Mouse (Mus musculus): ENCODE data around the gene Agbl4. TPM values are rescaled to one million over a fixed set of nuclear protein-coding genes. Genes with fewer than 3 reads are reported as not detected.

Gene Agbl4
- total RNA-seq, 2 experiments from 2014 or later = not detected

- DNase-seq = no peak
These were observed 1273.3 kb downstream of the Agbl4 start for GRCm38 (mm10) chr4:111670566-111671421.

GRCm38 (mm10) chr4:111671440-111671839, 1274.0 kb downstream of the Agbl4 start:
- DNase-seq = no peak

DNA sequence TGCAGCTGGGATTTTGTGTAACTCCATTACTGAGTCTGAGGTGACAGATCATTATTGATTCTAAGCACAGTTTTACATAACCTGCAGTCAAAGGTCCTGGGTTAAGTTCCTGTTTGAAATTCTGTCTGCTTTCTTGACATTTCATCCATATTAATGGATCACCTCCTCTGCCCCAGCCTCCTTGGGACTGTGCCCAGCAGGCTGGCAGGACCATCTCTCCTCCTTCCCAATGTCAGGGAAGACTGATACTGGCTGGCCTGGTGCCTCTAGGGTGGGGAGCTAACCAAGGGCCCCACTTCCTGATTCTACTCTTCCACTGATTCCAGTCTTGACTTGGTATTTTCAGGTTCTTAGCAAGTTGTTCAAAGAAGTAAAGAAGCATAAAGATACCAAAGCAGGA, 1276.4 kb downstream of the Agbl4 start:
- DNase-seq = no peak

GRCm38 (mm10) chr4:111681926-111682325, 1284.5 kb downstream of the Agbl4 start:
- DNase-seq = no peak

- no peak for DNase-seq
These were observed 1285.3 kb downstream of the Agbl4 start for GRCm38 (mm10) chr4:111682793-111683192.

- no peak for DNase-seq
These were observed 1286.4 kb downstream of the Agbl4 start for GRCm38 (mm10) chr4:111683843-111684242.

GRCm38 (mm10) chr4:111685951-111686350, 1288.5 kb downstream of the Agbl4 start:
- DNase-seq = no peak

- DNase-seq = no peak
These were observed 1289.5 kb downstream of the Agbl4 start for GRCm38 (mm10) chr4:111686951-111687350.

GRCm38 (mm10) chr4:111687613-111688012, 1290.2 kb downstream of the Agbl4 start:
- peak; percentile 42 for DNase-seq

DNA sequence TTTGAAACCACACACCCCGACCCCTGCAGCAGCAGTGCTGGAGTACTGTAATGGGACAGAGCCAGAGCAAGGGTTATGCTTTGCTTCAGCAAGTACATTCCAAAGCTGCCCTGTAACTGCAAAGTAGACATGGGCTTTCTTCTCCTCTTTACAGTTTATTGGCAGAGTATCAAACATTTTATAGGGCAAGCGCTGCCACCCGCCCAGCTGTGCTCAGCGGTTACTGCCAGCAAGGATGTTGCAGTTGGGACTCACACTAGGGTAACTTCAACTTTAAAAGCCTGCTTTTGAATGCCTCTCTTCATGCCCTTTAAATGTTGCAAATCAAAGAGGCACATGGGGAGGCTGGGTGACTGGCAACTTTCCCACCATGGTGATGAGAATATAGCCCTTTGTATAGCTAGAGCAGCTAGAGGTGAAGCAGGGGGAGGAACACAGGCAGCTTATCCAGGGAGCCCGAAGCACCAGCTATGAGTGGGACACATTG, 1293.6 kb downstream of the Agbl4 start:
- DNase-seq = no peak

DNA sequence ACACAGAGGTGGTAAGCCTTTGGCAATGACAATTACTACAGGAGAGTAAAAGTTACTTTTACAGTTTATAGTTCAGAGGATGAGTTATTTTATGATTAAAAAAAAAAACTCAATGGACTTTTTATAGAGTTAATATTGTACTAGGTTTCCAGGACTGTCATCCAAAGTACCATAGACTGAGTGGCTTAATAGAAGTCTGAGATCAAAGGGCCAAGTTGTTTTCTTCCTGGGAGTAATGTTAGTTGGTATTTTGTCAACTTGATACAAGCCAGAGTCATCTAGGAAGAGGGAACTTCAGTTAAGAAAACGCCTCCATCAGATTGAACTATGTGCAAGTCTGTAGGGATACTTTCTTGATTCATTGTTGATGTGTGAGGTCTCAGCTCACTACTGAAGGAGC, 1303.9 kb downstream of the Agbl4 start:
- no peak for DNase-seq

DNA sequence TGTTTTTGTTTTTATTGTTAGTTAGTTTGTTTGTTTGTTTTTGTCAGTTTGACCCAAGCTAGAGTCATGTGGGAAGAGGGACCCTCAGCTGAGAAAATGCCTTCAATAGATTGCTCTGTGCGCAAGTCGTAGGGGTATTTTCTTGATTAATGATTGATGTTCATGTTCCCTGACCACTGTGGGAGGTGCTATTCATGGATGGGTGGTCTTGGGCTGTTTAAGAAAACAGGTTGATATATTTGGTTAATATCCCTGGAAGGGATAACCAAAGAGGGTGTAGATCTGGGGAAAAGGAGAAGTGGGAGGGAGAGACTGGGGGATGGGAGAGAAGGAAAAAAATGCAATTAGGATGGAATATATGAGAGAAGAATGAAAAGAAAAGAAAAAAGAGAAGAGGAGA, 1306.7 kb downstream of the Agbl4 start:
- no peak for DNase-seq

DNA sequence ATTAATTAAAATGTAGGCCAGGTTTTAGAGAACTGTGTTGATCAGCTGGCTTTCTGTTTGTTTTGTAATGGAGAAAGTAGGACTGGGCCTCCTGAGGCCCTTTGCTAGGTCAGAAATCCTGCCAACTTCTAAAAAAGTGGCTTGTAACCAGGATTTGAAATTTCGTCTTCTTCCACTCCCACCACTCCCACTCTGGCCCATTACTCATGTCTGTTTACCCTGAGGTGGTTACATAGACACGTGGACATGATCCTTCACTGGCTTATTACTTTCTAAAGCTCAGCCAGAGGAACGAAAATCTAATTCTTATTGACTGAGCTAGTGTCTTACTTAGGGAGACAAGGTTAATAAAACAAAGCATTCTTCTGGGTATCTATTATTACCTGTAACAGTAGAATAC, 1307.5 kb downstream of the Agbl4 start:
- no peak for DNase-seq

Other genes with a start within 250 kb of the Agbl4 start
- gene Elavl4, start 45.8 kb upstream of the Agbl4 start, total RNA-seq (2021) = not detected

Data from gastrocnemius, postnatal 25 days (tissue).